Mouse (Mus musculus): Measurements from ENCODE around the gene Lag3. TPM values are rescaled to one million over a fixed set of nuclear protein-coding genes. Genes with fewer than 3 reads are reported as not detected.

The Lag3 gene
- total RNA-seq, 1 experiment from 2014 or later = not detected

Other genes starting within 250 kb of the Lag3 start
- 18.6 to 29.6 TPM (median 20.8 TPM) in 3 replicates for gene Lpcat3, start 248.7 kb downstream of the Lag3 start, total RNA-seq (2017)
- 82.8 to 125 TPM (median 86.6 TPM) in 3 replicates for gene Emg1, start 199.5 kb downstream of the Lag3 start, total RNA-seq (2017)
- gene Phb2, start 199.4 kb downstream of the Lag3 start, total RNA-seq (2017) = 123 to 138 TPM (median 126 TPM) in 3 replicates
- 1,360 to 1,911 TPM (median 1,427 TPM) in 3 replicates for gene Ptpn6, start 173.0 kb downstream of the Lag3 start, total RNA-seq (2017)
- 150 to 174 TPM (median 165 TPM) in 3 replicates for gene Grcc10, start 170.3 kb downstream of the Lag3 start, total RNA-seq (2017)
- 0.19 to 0.43 TPM in 2 of 3 replicates, not detected in the other for gene Gm45234, start 155.7 kb downstream of the Lag3 start, total RNA-seq (2017)
- 1.5 to 6.2 TPM in 2 of 3 replicates, not detected in the other for gene Atn1, start 155.2 kb downstream of the Lag3 start, total RNA-seq (2017)
- gene Eno2, start 142.0 kb downstream of the Lag3 start, total RNA-seq (2017) = not detected in 3 replicates
- 2.2 TPM in 1 of 3 replicates, not detected in the others for gene Lrrc23, start 132.0 kb downstream of the Lag3 start, total RNA-seq (2017)
- gene Spsb2, start 103.0 kb downstream of the Lag3 start, total RNA-seq (2017) = 8.2 to 11.2 TPM (median 10.4 TPM) in 3 replicates
- gene Tpi1, start 97.4 kb downstream of the Lag3 start, total RNA-seq (2017) = 71.9 to 103 TPM (median 88.6 TPM) in 3 replicates
- 34.6 to 45.5 TPM (median 35.5 TPM) in 3 replicates for gene Usp5, start 82.2 kb downstream of the Lag3 start, total RNA-seq (2017)
- 0.32 to 5.8 TPM in 2 of 3 replicates, not detected in the other for gene Cdca3, start 82.2 kb downstream of the Lag3 start, total RNA-seq (2017)
- 0.19 TPM in 1 of 3 replicates, not detected in the others for gene Gnb3, start 71.4 kb downstream of the Lag3 start, total RNA-seq (2017)
- gene P3h3, start 54.0 kb downstream of the Lag3 start, total RNA-seq (2017) = 0.39 TPM in 1 of 3 replicates, not detected in the others
- gene Gpr162, start 47.7 kb downstream of the Lag3 start, total RNA-seq (2017) = 0.38 TPM in 1 of 3 replicates, not detected in the others
- 3.1 to 5.2 TPM (median 4.0 TPM) in 3 replicates for gene Cd4, start 23.5 kb downstream of the Lag3 start, total RNA-seq (2017)
- 89.3 to 145 TPM (median 115 TPM) in 3 replicates for gene Ptms, start 8.4 kb upstream of the Lag3 start, total RNA-seq (2017)
- 46.8 to 65.2 TPM (median 56.4 TPM) in 3 replicates for gene Mlf2, start 19.7 kb upstream of the Lag3 start, total RNA-seq (2017)
- gene Cops7a, start 53.8 kb upstream of the Lag3 start, total RNA-seq (2017) = 7.6 to 25.6 TPM (median 21.5 TPM) in 3 replicates
- gene Pianp, start 85.0 kb upstream of the Lag3 start, total RNA-seq (2017) = not detected in 3 replicates
- 26.0 to 44.7 TPM (median 28.6 TPM) in 3 replicates for gene Zfp384, start 97.4 kb upstream of the Lag3 start, total RNA-seq (2017)
- 118 to 132 TPM (median 119 TPM) in 3 replicates for gene Ing4, start 128.1 kb upstream of the Lag3 start, total RNA-seq (2017)
- gene Acrbp, start 138.0 kb upstream of the Lag3 start, total RNA-seq (2017) = 5.5 to 20.2 TPM (median 8.3 TPM) in 3 replicates
- gene Lpar5, start 156.2 kb upstream of the Lag3 start, total RNA-seq (2017) = 3.1 to 8.7 TPM (median 3.6 TPM) in 3 replicates
- 275 to 395 TPM (median 283 TPM) in 3 replicates for gene Chd4, start 184.3 kb upstream of the Lag3 start, total RNA-seq (2017)
- gene Nop2, start 220.2 kb upstream of the Lag3 start, total RNA-seq (2017) = 15.9 to 23.8 TPM (median 23.2 TPM) in 3 replicates
- gene Iffo1, start 233.5 kb upstream of the Lag3 start, total RNA-seq (2017) = 15.5 to 29.7 TPM (median 16.2 TPM) in 3 replicates